Comparison of ENCODE assay signal across 8 mouse cellular contexts in the genomic region with DNA sequence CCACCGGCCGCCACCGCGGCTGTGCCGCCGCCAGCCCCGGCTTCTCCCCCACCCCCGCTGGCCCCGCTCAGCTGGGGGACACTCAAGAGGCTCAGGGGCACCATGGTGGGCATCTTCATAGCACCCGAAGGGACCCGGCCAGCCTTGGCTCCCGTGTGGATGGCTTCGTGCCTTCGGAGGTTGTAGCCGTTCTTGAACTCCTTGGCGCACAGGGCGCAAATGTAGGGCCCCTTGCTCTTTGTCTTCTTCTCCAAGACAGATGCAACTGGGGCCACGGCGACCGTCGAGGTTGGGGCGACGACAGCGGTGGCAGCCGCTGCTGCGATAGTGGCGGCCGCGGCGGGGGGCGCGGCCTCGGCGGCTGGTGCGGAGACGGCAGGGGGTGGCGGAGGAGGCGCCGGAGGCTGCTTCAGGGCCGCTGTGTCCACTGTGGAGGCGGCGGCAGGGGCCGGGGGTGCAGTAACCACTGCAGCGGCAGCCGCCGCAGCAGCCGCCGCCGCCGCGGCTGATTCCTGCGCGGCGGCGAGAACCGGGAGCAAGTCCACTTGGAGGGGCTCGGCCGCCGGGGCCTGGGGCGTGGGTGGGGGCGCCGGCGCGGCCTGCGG. TPM values are rescaled to one million over a fixed set of nuclear protein-coding genes. Genes with fewer than 3 reads are reported as not detected.
DNase-seq lines count a peak whose midpoint lies in the region; ATAC-seq lines count a peak whose summit lies in the region.

No protein-coding gene starts in this region.

- peak; percentile 73 for DNase-seq in CD4-positive, CD25-positive, alpha-beta regulatory T cell, adult 2 months (ENCODE audit: low read depth, low spot score)
- DNase-seq in thymus, postnatal 0 days (ENCODE audit: low spot score), result peak; percentile 54
- DNase-seq in thymus, adult 18-20 months, result no peak
- peak; percentile 73 to 84 for DNase-seq in kidney, postnatal 4 days
- peak; percentile 72 for DNase-seq in midbrain, embryonic 14.5 days
- DNase-seq in yolk sac, embryonic 10.5 days (ENCODE audit: low spot score), result peak; percentile 50

- no peaks in the 10 kb centered on the region for H3K27me3 ChIP-seq in heart, embryonic 15.5 days
- no peaks in the 10 kb centered on the region for H3K27me3 ChIP-seq in midbrain, embryonic 14.5 days (ENCODE audit: control insufficient read depth, insufficient read depth, low read length)

- peak overlapping the region; percentile 93 for H3K4me3 ChIP-seq in heart, embryonic 15.5 days
- H3K4me3 ChIP-seq in midbrain, embryonic 14.5 days (replicated peaks; ENCODE audit: low read depth, low read length), result peak overlapping the region; percentile 95

- no peaks in the 10 kb centered on the region for H3K9me3 ChIP-seq in heart, embryonic 15.5 days (replicated peaks)
- no peaks in the 10 kb centered on the region for H3K9me3 ChIP-seq in midbrain, embryonic 14.5 days (ENCODE audit: control insufficient read depth, low read length)

- under 1% methylated on average over 44 of the region's 65 CpGs for WGBS in heart, embryonic 15.5 days
- WGBS in midbrain, embryonic 14.5 days, result under 1% methylated on average over 62 of the region's 65 CpGs

- H3K36me3 ChIP-seq in heart, embryonic 15.5 days, result peaks cover 35% of the 10 kb centered on the region
- H3K36me3 ChIP-seq in midbrain, embryonic 14.5 days (ENCODE audit: control insufficient read depth, insufficient read depth, low read length), result peaks cover 35% of the 10 kb centered on the region

- ATAC-seq in CD4-positive, CD25-positive, alpha-beta regulatory T cell, adult 4 months, result no peak
- ATAC-seq in heart, embryonic 15.5 days (replicated peaks; ENCODE audit: insufficient number of reproducible peaks, insufficient read depth, low FRiP score, low read depth), result no peak
- no peak for ATAC-seq in midbrain, embryonic 14.5 days (ENCODE audit: low FRiP score, low TSS enrichment)

- peaks cover 53% of the 10 kb centered on the region for H3K4me1 ChIP-seq in heart, embryonic 15.5 days (replicated peaks)
- peaks cover 36% of the 10 kb centered on the region for H3K4me1 ChIP-seq in midbrain, embryonic 14.5 days (ENCODE audit: control insufficient read depth, insufficient read depth, low read length)

- peak overlapping the region; percentile 99 for H3K9ac ChIP-seq in heart, embryonic 15.5 days
- peak overlapping the region; percentile 99 for H3K9ac ChIP-seq in midbrain, embryonic 14.5 days (replicated peaks; ENCODE audit: low read length)

- H3K27ac ChIP-seq in heart, embryonic 15.5 days, result peak overlapping the region; percentile 99
- H3K27ac ChIP-seq in midbrain, embryonic 14.5 days (replicated peaks; ENCODE audit: low read depth, low read length), result peak overlapping the region; percentile 100

- H3K4me2 ChIP-seq in heart, embryonic 15.5 days, result peak overlapping the region; percentile 94
- peak overlapping the region; percentile 91 for H3K4me2 ChIP-seq in midbrain, embryonic 14.5 days (ENCODE audit: low read length)

RNA-seq across cellular contexts. Expression of gene Maz, which starts 1.2 kb away (rescaled TPM):
- polyA plus RNA-seq in CD4-positive, CD25-positive, alpha-beta regulatory T cell, adult 4 months (2017; shearing (Covaris generic)), result 10 to 100 TPM; 14.5 to 18.4 TPM
- polyA plus RNA-seq in thymus, postnatal 0 days (2015; fragmentation: Nextera tagmentation; extraction: Ambion mirVana), result 111 and 132 TPM in 2 replicates
- polyA plus RNA-seq in heart, embryonic 15.5 days (2015; fragmentation: Nextera tagmentation; extraction: Ambion mirVana), result 35.6 and 53.7 TPM in 2 replicates
- polyA plus RNA-seq in midbrain, embryonic 14.5 days (2014; fragmentation: Nextera tagmentation; extraction: Ambion mirVana), result 68.3 and 80.8 TPM in 2 replicates

RNA-seq across cellular contexts. Expression of gene Prrt2, which starts 4.6 kb away (rescaled TPM):
- 1 to 10 TPM; 2.6 to 3.3 TPM for polyA plus RNA-seq in CD4-positive, CD25-positive, alpha-beta regulatory T cell, adult 4 months (2017; shearing (Covaris generic))
- polyA plus RNA-seq in thymus, postnatal 0 days (2015; fragmentation: Nextera tagmentation; extraction: Ambion mirVana), result 0.57 and 0.69 TPM in 2 replicates
- polyA plus RNA-seq in heart, embryonic 15.5 days (2015; fragmentation: Nextera tagmentation; extraction: Ambion mirVana), result 1.9 and 4.1 TPM in 2 replicates
- polyA plus RNA-seq in midbrain, embryonic 14.5 days (2014; fragmentation: Nextera tagmentation; extraction: Ambion mirVana), result 21.8 and 28.9 TPM in 2 replicates

RNA-seq across cellular contexts. Expression of gene Gm42742, which starts 4.8 kb away (rescaled TPM):
- polyA plus RNA-seq in CD4-positive, CD25-positive, alpha-beta regulatory T cell, adult 4 months (2017; shearing (Covaris generic)), result 10 to 100 TPM; 12.5 to 49.1 TPM
- 57.8 and 80.0 TPM in 2 replicates for polyA plus RNA-seq in thymus, postnatal 0 days (2015; fragmentation: Nextera tagmentation; extraction: Ambion mirVana)
- 15.7 and 16.6 TPM in 2 replicates for polyA plus RNA-seq in heart, embryonic 15.5 days (2015; fragmentation: Nextera tagmentation; extraction: Ambion mirVana)
- polyA plus RNA-seq in midbrain, embryonic 14.5 days (2014; fragmentation: Nextera tagmentation; extraction: Ambion mirVana), result 53.4 and 64.6 TPM in 2 replicates

RNA-seq across cellular contexts. Expression of gene Pagr1a, which starts 8.5 kb away (rescaled TPM):
- polyA plus RNA-seq in CD4-positive, CD25-positive, alpha-beta regulatory T cell, adult 4 months (2017; shearing (Covaris generic)), result 10 to 100 TPM; 49.2 to 70.1 TPM
- polyA plus RNA-seq in thymus, postnatal 0 days (2015; fragmentation: Nextera tagmentation; extraction: Ambion mirVana), result 51.8 and 100 TPM in 2 replicates
- polyA plus RNA-seq in heart, embryonic 15.5 days (2015; fragmentation: Nextera tagmentation; extraction: Ambion mirVana), result 59.7 and 73.1 TPM in 2 replicates
- 21.2 and 38.3 TPM in 2 replicates for polyA plus RNA-seq in midbrain, embryonic 14.5 days (2014; fragmentation: Nextera tagmentation; extraction: Ambion mirVana)

RNA-seq across cellular contexts. Expression of gene Pagr1b, which starts 9.4 kb away (rescaled TPM):
- polyA plus RNA-seq in CD4-positive, CD25-positive, alpha-beta regulatory T cell, adult 4 months (2017; shearing (Covaris generic)), result 1 to 10 TPM; 1.3 to 2.4 TPM
- polyA plus RNA-seq in thymus, postnatal 0 days (2015; fragmentation: Nextera tagmentation; extraction: Ambion mirVana), result 0.60 and 1.2 TPM in 2 replicates
- 0.74 TPM in 1 of 2 replicates, not detected in the other for polyA plus RNA-seq in heart, embryonic 15.5 days (2015; fragmentation: Nextera tagmentation; extraction: Ambion mirVana)
- not detected in 2 replicates for polyA plus RNA-seq in midbrain, embryonic 14.5 days (2014; fragmentation: Nextera tagmentation; extraction: Ambion mirVana)

Comparison
In these comparisons a context has a peak if more than half of its experiments do, and no peak if none do; other contexts are left out.
1. DNase-seq: peak in CD4-positive, CD25-positive, alpha-beta regulatory T cell, adult 2 months (single experiment), thymus, postnatal 0 days (single experiment), kidney, postnatal 4 days (2 of 2), midbrain, embryonic 14.5 days (single experiment) and yolk sac, embryonic 10.5 days (single experiment); none in thymus, adult 18-20 months (0 of 2).